Mouse (Mus musculus): Measurements from ENCODE around the gene H2afx. TPM values are rescaled to one million over a fixed set of nuclear protein-coding genes. Genes with fewer than 3 reads are reported as not detected.

H2afx gene
- total and polyA plus RNA-seq, 3 experiments: 36.3 to 488 (median 56.6) TPM

- DNase-seq (ENCODE audit: extremely low read depth): no peak
- no peak overlapping the region for H3K27ac ChIP-seq (ENCODE audit: insufficient read depth, low read depth)
- in situ Hi-C loops (cut with MboI; ENCODE audit: low pct_ligation_motif_present, low pct_unique_long_range_greater_than_20kb, low sequenced_read_pairs): no loop called here
- H3K4me2 ChIP-seq (ENCODE audit: insufficient read depth, low read depth, poor library complexity, severe bottlenecking): no peak overlapping the region
- peaks cover 8 to 55% of the 10 kb centered on the region in 2 experiments for H3K36me3 ChIP-seq (replicated peaks in 1 of 2; ENCODE audit: control insufficient read depth in 1 of 2, insufficient read depth in 1 of 2, low read length in 1 of 2)
- peaks cover 6% of the 10 kb centered on the region for H3K9me3 ChIP-seq (replicated peaks; ENCODE audit: low read length)
- H3K4me1 ChIP-seq (ENCODE audit: control insufficient read depth in 1 of 2, insufficient read depth in 2 of 2): no peaks in the 10 kb centered on the region
- H3K4me3 ChIP-seq (replicated peaks in 1 of 3; ENCODE audit: low read depth in 2 of 3, low read length in 2 of 3, poor library complexity in 1 of 3): no peak overlapping the region
- H3K27me3 ChIP-seq (replicated peaks): no peaks in the 10 kb centered on the region
- TF ChIP-seq NELFE (IDR thresholded peaks at IDR 0.05; ENCODE audit: low read depth, low read length) (no peak), MXI1 (IDR thresholded peaks at IDR 0.05; ENCODE audit: low read depth, low read length) (no peak), NRF1 (IDR thresholded peaks at IDR 0.05; ENCODE audit: low read depth, low read length) (no peak), EP300 (IDR thresholded peaks at IDR 0.05; ENCODE audit: low read length) (no peak), POLR2AphosphoS2 (IDR thresholded peaks at IDR 0.05; ENCODE audit: low read depth, low read length) (no peak), ETS1 (conservative IDR thresholded peaks at IDR 0.05; ENCODE audit: low read depth, low read length) (no peak), JUND (conservative IDR thresholded peaks at IDR 0.05; ENCODE audit: low read depth, low read length) (no peak), CTCF (conservative IDR thresholded peaks at IDR 0.05 in 1 of 2, IDR thresholded peaks at IDR 0.05 in 1 of 2; ENCODE audit: low read depth in 2 of 2, low read length in 2 of 2) (no peak), TBP (conservative IDR thresholded peaks at IDR 0.05; ENCODE audit: low read depth, low read length) (no peak)
- dilution Hi-C loops (cut with MboI; ENCODE audit: extremely low pct_ligation_motif_present, extremely low pct_unique_long_range_greater_than_20kb, low sequenced_read_pairs): no loop called here
- H3K79me2 ChIP-seq (replicated peaks; ENCODE audit: control insufficient read depth, extremely low read depth, insufficient read depth, poor library complexity, severe bottlenecking): no peaks in the 10 kb centered on the region
- no peak overlapping the region for H3K9ac ChIP-seq (ENCODE audit: insufficient read depth, low read depth)
These were observed 48.1 kb upstream of the H2afx start for GRCm38 (mm10) chr9:44286256-44286850.

DNA sequence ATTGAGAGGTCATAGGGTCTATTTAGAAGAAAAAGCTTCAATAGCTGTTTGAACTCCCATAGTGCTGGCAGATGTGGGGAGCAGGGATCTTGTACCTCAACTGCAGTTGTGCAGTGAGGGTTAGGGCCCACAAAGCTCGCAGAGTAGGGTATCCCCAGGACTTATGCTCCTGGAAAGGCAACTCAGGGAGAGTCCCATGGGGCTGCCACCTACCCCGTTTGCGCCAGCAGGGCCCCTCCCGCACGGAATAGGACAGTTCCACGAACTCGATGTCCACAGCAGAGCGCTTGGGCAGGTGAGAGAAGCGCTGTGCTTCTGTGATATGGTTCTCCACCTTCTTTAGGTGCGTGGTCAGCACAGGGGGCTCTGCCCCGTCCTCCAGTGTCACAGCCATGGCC, 47.5 kb upstream of the H2afx start:
- Histone ChIP-seq H3K4me3 (replicated peaks in 1 of 3; ENCODE audit: low read depth in 2 of 3, low read length in 2 of 3, poor library complexity in 1 of 3) (no peak overlapping the region), H3K27ac (ENCODE audit: insufficient read depth, low read depth) (no peak overlapping the region), H3K4me2 (ENCODE audit: insufficient read depth, low read depth, poor library complexity, severe bottlenecking) (no peak overlapping the region), H3K27me3 (replicated peaks) (no peaks in the 10 kb centered on the region), H3K79me2 (replicated peaks; ENCODE audit: control insufficient read depth, extremely low read depth, insufficient read depth, poor library complexity, severe bottlenecking) (no peaks in the 10 kb centered on the region), H3K9ac (ENCODE audit: insufficient read depth, low read depth) (no peak overlapping the region), H3K9me3 (replicated peaks; ENCODE audit: low read length) (peaks cover 6% of the 10 kb centered on the region), H3K36me3 (replicated peaks in 1 of 2; ENCODE audit: control insufficient read depth in 1 of 2, insufficient read depth in 1 of 2, low read length in 1 of 2) (peaks cover 15 to 56% of the 10 kb centered on the region in 2 experiments), H3K4me1 (ENCODE audit: control insufficient read depth in 1 of 2, insufficient read depth in 2 of 2) (no peaks in the 10 kb centered on the region)
- TF ChIP-seq MYC (IDR thresholded peaks at IDR 0.05; ENCODE audit: low read depth, low read length) (no peak), USF2 (conservative IDR thresholded peaks at IDR 0.05; ENCODE audit: low read depth, low read length) (no peak), PAX5 (IDR thresholded peaks at IDR 0.05; ENCODE audit: low read length) (no peak), POLR2A (IDR thresholded peaks at IDR 0.05; ENCODE audit: low read depth, low read length) (no peak), TBP (conservative IDR thresholded peaks at IDR 0.05; ENCODE audit: low read depth, low read length) (no peak)
- in situ Hi-C loops (cut with MboI; ENCODE audit: low pct_ligation_motif_present, low pct_unique_long_range_greater_than_20kb, low sequenced_read_pairs) (no loop called here), dilution Hi-C loops (cut with MboI; ENCODE audit: extremely low pct_ligation_motif_present, extremely low pct_unique_long_range_greater_than_20kb, low sequenced_read_pairs) (no loop called here)
- DNase-seq (ENCODE audit: extremely low read depth): no peak

- H3K4me3 ChIP-seq (replicated peaks in 1 of 3; ENCODE audit: low read depth in 2 of 3, low read length in 2 of 3, poor library complexity in 1 of 3): no peak overlapping the region
- no peaks in the 10 kb centered on the region for H3K27me3 ChIP-seq (replicated peaks)
- dilution Hi-C loops (cut with MboI; ENCODE audit: extremely low pct_ligation_motif_present, extremely low pct_unique_long_range_greater_than_20kb, low sequenced_read_pairs): no loop called here
- DNase-seq (ENCODE audit: extremely low read depth): no peak
- peaks cover 17 to 60% of the 10 kb centered on the region in 2 experiments for H3K36me3 ChIP-seq (replicated peaks in 1 of 2; ENCODE audit: control insufficient read depth in 1 of 2, insufficient read depth in 1 of 2, low read length in 1 of 2)
- in situ Hi-C loops (cut with MboI; ENCODE audit: low pct_ligation_motif_present, low pct_unique_long_range_greater_than_20kb, low sequenced_read_pairs): no loop called here
- no peaks in the 10 kb centered on the region for H3K79me2 ChIP-seq (replicated peaks; ENCODE audit: control insufficient read depth, extremely low read depth, insufficient read depth, poor library complexity, severe bottlenecking)
- TF ChIP-seq POLR2A (IDR thresholded peaks at IDR 0.05; ENCODE audit: low read depth, low read length) (no peak), RCOR1 (conservative IDR thresholded peaks at IDR 0.05; ENCODE audit: low read depth, low read length) (no peak), MAFK (IDR thresholded peaks at IDR 0.05; ENCODE audit: insufficient replicate concordance, low read length) (no peak), GABPA (IDR thresholded peaks at IDR 0.05; ENCODE audit: insufficient replicate concordance, low read depth, low read length) (no peak)
- H3K9ac ChIP-seq (ENCODE audit: insufficient read depth, low read depth): no peak overlapping the region
- H3K4me2 ChIP-seq (ENCODE audit: insufficient read depth, low read depth, poor library complexity, severe bottlenecking): no peak overlapping the region
- no peaks in the 10 kb centered on the region for H3K4me1 ChIP-seq (ENCODE audit: control insufficient read depth in 1 of 2, insufficient read depth in 2 of 2)
- no peak overlapping the region for H3K27ac ChIP-seq (ENCODE audit: insufficient read depth, low read depth)
- H3K9me3 ChIP-seq (replicated peaks; ENCODE audit: low read length): peaks cover 6% of the 10 kb centered on the region
These were observed 47.0 kb upstream of the H2afx start for GRCm38 (mm10) chr9:44287401-44288075.

All from CH12.LX (cell line).